Mouse (Mus musculus): Measurements from ENCODE around the gene Mapkapk5.

DNA sequence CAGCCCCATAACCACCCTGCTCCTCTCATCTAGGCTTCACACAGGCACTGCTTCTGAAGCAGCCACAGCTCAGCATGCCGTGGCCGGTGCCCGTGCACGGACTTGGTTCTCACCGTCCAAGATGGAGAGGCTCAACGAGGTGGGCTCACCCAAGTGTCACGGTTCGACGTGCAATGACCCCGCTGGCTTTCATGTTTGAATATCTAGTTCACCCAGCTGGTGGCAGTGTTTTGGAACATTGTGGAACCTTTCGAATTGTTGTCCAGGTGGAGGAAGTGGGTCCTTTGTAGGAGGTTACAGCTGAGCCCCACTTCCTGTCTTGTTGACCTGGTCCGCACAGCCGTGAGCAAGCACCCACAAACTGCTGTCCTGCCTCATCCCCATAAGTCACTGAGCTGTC, 28.4 kb upstream of the Mapkapk5 start:
- TF ChIP-seq POLR2A (IDR thresholded peaks at IDR 0.05; ENCODE audit: borderline replicate concordance, extremely low read depth, low read depth, low read length) (no peak), CTCF (IDR thresholded peaks at IDR 0.05; ENCODE audit: insufficient read depth, low read length) (no peak)

All from lung, adult 2 months (tissue).